In the genomic region with DNA sequence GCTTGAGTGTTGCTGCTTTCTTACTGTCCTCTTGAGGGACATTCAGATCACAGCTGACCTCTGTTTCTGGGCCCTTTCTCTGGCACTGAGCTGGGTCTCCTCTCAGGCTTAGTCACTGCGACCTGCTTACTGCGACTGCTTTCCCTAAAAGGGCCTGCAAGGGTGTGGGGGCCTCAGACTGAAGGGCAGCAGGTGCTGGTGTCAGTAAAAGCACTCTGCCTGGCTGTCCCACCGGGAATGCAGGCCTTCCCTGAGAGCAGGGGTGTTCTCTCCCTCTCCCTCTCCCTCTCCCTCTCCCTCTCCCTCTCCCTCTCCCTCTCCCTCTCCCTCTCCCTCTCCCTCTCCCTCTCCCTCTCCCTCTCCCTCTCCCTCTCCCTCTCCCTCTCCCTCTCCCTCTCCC, we compare ENCODE assay signal across 3 mouse cellular contexts. TPM values are rescaled to one million over a fixed set of nuclear protein-coding genes. Genes with fewer than 3 reads are reported as not detected.
"Had no signal": no experiment of that assay in that cellular context is flagged by ENCODE, and none has a peak within 500 bp of the region (broad histone marks: within the 10 kb centered on the region; RNA-seq: fewer than 3 reads in every experiment).

No protein-coding gene starts in this region.

RNA-seq across cellular contexts. Expression of a gene that starts 12.9 kb away (rescaled TPM):
- polyA plus RNA-seq: heart, embryonic 11.5 days; hindbrain, embryonic 13.5 days; liver, embryonic 12.5 days had no signal
